Mouse (Mus musculus) G1E (cell line): ENCODE results near the gene Dennd2a.

ENCODE experiments used
- CTCF ChIP-seq: IDR thresholded peaks from 2 replicates; pipeline ENCODE4 v1.5.1; 2012; ENCODE audit warnings: low read depth, low read length, inconsistent platforms, mixed read lengths
- POLR2AphosphoS5 ChIP-seq: IDR thresholded peaks from 2 replicates; pipeline ENCODE4 v1.6.1; 2012; ENCODE audit warnings: low read depth, low read length, inconsistent platforms; ENCODE audit not compliant: insufficient replicate concordance
- TAL1 ChIP-seq: conservative IDR thresholded peaks from 2 replicates; pipeline ENCODE4 v1.6.1; 2012; ENCODE audit warnings: low read depth, low read length, inconsistent platforms, mixed read lengths

DNA sequence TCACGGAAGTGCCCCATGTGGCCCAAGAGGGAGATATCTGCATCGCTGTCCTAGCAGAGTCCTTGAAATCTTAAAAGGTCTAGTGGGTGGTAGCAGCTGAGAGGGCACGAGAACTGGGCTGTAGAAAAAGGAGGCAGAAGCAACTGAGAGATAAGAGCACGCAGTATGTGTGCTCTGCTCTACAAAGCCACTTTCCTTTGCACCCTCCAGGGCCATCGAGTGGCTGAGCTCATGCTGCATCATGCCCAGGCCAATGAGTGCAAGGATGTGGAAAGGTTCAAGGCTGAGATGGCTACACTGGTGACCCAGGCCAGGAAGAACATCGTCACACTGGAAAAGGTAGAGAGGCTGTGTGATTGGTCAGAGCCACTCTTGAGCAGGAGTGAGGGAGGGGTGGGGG is 27.9 kb upstream of the Dennd2a start, which contains the start of gene Gm42420:
- TF ChIP-seq CTCF (no peak), TAL1 (no peak), POLR2AphosphoS5 (no peak)
